Mouse (Mus musculus): Measurements from ENCODE around the gene C1qtnf6. TPM values are rescaled to one million over a fixed set of nuclear protein-coding genes. Genes with fewer than 3 reads are reported as not detected.

Gene C1qtnf6
- polyA plus RNA-seq (2014; fragmentation: Nextera tagmentation; extraction: Ambion mirVana) = 15.2 and 18.8 TPM in 2 replicates

DNA sequence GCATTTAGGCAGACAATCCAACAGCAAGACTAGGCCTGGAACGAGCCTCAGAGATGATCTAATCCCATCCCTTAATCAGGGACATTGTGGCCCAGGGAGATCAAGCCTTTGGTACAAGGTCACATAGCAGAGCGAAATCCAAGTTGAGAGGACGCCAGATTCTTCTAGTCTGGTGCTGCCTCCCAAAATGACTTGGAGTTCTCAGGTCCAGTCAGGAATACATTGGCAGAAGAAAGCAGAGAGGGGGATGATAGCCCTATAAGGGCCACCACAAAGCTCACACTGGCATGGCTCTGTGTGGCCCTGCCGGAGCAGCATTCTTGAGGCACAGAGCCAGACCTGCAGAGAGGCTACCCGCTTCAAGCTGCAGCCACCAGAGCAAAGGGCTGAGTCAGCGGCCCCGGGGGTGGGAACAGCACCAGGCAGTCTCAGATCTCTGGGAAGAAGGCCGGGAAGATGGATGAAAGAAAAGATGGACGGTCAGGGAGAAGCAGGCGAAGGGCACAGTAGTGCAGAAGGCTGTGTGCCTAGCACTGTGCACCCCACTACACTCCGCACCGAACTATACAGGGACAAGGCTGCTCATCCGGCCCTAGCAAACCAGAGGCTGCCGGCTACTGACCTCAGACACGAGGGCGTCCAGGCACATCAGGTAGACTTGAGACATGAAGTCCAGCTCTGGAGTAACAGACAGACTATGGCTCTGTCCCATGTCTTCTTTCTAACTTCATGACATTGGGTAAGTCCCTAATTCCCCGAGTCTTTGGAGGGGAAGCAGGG is at the start of gene C1qtnf6:
Gene C1qtnf6, minus strand, starts transcription at position 746 of the 780 bp plus-strand sequence.
- H3K4me3 ChIP-seq (ENCODE audit: low read depth, low read length) = peak within 1 kb of the TSS; percentile 14
- no peak for ATAC-seq (replicated peaks; ENCODE audit: insufficient number of reproducible peaks, low FRiP score, low TSS enrichment, low read depth)
- DNase-seq (ENCODE audit: low spot score) = no peak
- H3K9me3 ChIP-seq (replicated peaks; ENCODE audit: control insufficient read depth, low read length) = no peaks in the 10 kb centered on the region
- no peaks in the 10 kb centered on the region for H3K27me3 ChIP-seq (ENCODE audit: control insufficient read depth, insufficient read depth, low read length)
- H3K4me2 ChIP-seq (ENCODE audit: low read depth, low read length) = peak within 1 kb of the TSS; percentile 32
- H3K36me3 ChIP-seq (replicated peaks; ENCODE audit: control insufficient read depth, insufficient read depth, low read depth, low read length) = no peaks in the 10 kb centered on the region
- H3K27ac ChIP-seq (replicated peaks; ENCODE audit: low read depth, low read length) = peak within 1 kb of the TSS; percentile 31; the same call in 1 of the 2 replicates
- peak within 1 kb of the TSS; percentile 39 for H3K9ac ChIP-seq (replicated peaks; ENCODE audit: low read length)
- WGBS = 71% methylated on average over 17 of the region's 17 CpGs
- 0 out of 2 replicates have a peak, but pooled peaks cover 3% of the 10 kb centered on the region for H3K4me1 ChIP-seq (ENCODE audit: control insufficient read depth, insufficient read depth, low read length)

DNA sequence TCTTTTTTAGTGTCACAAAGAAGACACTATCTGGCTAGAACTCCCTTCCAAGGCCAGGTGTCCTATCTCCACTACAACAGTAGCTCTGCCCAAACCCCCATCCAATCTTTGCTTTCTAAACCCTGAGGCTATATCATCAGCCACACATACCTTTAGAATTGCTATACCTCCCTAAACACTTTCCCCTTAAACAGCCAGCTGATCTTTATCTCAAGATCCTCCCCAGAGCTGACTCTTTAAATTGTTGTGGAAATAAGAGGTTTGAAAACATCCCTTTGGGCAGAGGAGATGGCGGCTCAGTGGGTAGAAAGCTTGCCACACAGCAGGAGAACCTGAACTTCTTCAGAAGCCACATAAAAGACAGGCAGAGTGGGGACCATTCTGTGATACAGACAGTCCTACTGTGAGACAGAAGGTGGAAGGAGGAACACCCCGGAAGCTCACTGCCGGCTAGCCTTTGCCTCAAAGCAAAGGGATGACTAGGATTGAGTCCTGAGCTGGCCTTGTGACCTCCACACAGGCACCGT is 45.1 kb upstream of the C1qtnf6 start:
- peaks cover 6% of the 10 kb centered on the region; the same call in 1 of the 2 replicates for H3K4me1 ChIP-seq (ENCODE audit: control insufficient read depth, insufficient read depth, low read length)
- H3K27me3 ChIP-seq (ENCODE audit: control insufficient read depth, insufficient read depth, low read length) = no peaks in the 10 kb centered on the region
- H3K27ac ChIP-seq (replicated peaks; ENCODE audit: low read depth, low read length) = no peak overlapping the region
- H3K36me3 ChIP-seq (replicated peaks; ENCODE audit: control insufficient read depth, insufficient read depth, low read depth, low read length) = no peaks in the 10 kb centered on the region
- ATAC-seq (replicated peaks; ENCODE audit: insufficient number of reproducible peaks, low FRiP score, low TSS enrichment, low read depth) (no peak), DNase-seq (ENCODE audit: low spot score) (no peak)
- 57% methylated on average over 4 of the region's 4 CpGs for WGBS
- H3K4me3 ChIP-seq (ENCODE audit: low read depth, low read length) = no peak overlapping the region
- no peaks in the 10 kb centered on the region for H3K9me3 ChIP-seq (replicated peaks; ENCODE audit: control insufficient read depth, low read length)
- no peak overlapping the region for H3K9ac ChIP-seq (replicated peaks; ENCODE audit: low read length)
- H3K4me2 ChIP-seq (ENCODE audit: low read depth, low read length) = no peak overlapping the region

DNA sequence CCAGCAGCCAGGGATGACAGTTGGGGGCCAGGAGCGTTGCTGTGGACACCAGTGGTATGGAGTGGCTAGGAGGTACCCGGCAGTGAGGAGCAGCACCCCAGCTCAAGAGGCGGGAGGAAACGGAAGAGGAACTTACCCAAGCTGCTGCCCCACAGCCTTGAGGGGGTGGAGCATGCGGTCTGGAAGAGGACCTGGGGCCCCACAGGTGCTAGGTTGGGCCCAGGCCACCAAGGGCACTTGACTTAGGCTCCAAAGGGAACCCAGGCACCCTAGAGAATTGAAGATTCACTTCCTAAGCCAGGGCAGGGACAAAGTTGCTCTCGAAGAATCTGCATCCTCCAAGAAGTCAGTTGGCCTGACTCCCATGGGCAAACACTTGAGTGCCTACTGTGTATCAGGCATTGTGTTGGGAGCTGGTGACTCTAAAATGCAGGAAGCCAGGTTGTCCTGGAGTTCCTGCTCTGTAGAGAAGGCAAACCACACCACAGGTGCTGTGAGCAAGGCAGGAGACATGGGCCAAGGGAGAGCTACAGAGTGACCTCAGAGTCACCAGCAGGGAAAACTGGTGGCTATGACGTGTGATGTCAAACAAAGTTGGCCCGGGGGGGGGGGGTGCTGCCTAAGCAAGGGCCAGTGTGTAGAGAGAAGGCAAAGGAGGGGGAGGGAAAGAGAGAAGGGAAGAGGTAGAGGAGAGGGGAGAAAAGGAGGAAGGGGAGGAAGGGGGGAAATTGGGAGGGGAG is 41.6 kb upstream of the C1qtnf6 start, which contains the start of gene Rac2:
Gene Rac2, minus strand, starts transcription at position 126 of the 740 bp plus-strand sequence.
- H3K9me3 ChIP-seq (replicated peaks; ENCODE audit: control insufficient read depth, low read length) = no peaks in the 10 kb centered on the region
- 82% methylated on average over 8 of the region's 8 CpGs for WGBS
- ATAC-seq (replicated peaks; ENCODE audit: insufficient number of reproducible peaks, low FRiP score, low TSS enrichment, low read depth) (no peak), DNase-seq (ENCODE audit: low spot score) (no peak)
- H3K4me2 ChIP-seq (ENCODE audit: low read depth, low read length) = no peak within 1 kb of the TSS
- no peak within 1 kb of the TSS for H3K9ac ChIP-seq (replicated peaks; ENCODE audit: low read length)
- H3K36me3 ChIP-seq (replicated peaks; ENCODE audit: control insufficient read depth, insufficient read depth, low read depth, low read length) = no peaks in the 10 kb centered on the region
- H3K4me3 ChIP-seq (ENCODE audit: low read depth, low read length) = no peak within 1 kb of the TSS
- H3K27me3 ChIP-seq (ENCODE audit: control insufficient read depth, insufficient read depth, low read length) = no peaks in the 10 kb centered on the region
- no peaks in the 10 kb centered on the region for H3K4me1 ChIP-seq (ENCODE audit: control insufficient read depth, insufficient read depth, low read length)
- H3K27ac ChIP-seq (replicated peaks; ENCODE audit: low read depth, low read length) = no peak within 1 kb of the TSS

DNA sequence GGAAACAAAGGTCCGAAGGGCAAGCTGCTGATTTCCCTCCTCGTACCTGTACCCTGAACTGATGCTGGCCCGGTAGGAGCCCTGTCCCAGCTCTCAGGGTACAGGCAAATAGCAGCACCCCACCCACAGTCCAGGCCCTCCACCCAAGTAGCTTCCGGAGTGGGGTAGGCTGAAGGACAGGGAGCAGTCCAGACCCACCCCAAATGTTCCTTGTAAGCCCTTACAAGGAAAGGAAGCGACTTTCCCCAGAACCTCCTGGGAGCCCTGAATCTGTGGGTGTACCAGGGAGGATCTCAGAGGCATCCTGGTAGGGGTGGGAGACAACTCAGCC is 41.0 kb upstream of the C1qtnf6 start:
- ATAC-seq (replicated peaks; ENCODE audit: insufficient number of reproducible peaks, low FRiP score, low TSS enrichment, low read depth) (no peak), DNase-seq (ENCODE audit: low spot score) (no peak)
- Histone ChIP-seq H3K9me3 (replicated peaks; ENCODE audit: control insufficient read depth, low read length) (no peaks in the 10 kb centered on the region), H3K27ac (replicated peaks; ENCODE audit: low read depth, low read length) (no peak overlapping the region), H3K4me3 (ENCODE audit: low read depth, low read length) (no peak overlapping the region), H3K4me2 (ENCODE audit: low read depth, low read length) (no peak overlapping the region), H3K27me3 (ENCODE audit: control insufficient read depth, insufficient read depth, low read length) (no peaks in the 10 kb centered on the region), H3K36me3 (replicated peaks; ENCODE audit: control insufficient read depth, insufficient read depth, low read depth, low read length) (no peaks in the 10 kb centered on the region), H3K9ac (replicated peaks; ENCODE audit: low read length) (no peak overlapping the region), H3K4me1 (ENCODE audit: control insufficient read depth, insufficient read depth, low read length) (no peaks in the 10 kb centered on the region)
- WGBS = 87% methylated on average over 5 of the region's 5 CpGs

DNA sequence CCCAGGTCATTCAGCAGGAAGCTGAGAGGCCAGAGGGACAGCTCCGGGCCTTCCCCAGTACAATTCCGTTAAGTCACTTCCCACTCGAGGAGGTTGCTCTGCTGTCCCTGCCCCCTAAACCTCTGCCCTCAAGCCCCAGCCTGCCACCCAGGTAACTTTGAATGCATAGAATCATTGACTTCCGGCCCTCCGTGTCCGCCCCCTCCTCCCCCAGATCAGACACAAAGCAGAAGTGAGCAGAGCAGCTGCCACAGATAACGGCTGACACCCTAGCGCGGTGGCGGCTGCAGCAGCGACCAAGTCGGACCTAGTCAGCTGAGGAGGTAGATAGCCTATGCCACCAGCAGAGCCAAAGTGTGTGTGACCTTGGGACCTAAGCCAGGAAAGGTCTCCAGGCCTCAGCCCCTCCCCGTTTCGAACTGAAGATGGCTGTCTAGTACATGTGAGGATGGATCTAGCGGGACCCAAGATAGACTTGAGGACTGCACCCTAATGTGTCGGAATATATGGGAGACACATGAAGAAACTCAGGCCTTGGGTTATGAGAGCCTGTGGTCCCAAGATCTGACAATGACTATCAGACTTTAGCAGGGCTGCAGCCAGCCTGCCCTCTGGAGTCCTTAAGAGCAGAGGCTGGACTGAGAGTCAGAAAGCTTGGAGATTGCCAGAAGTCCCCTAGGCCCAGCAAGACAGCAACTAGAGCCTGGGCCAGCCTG is 40.5 kb upstream of the C1qtnf6 start:
- WGBS = 62% methylated on average over 16 of the region's 16 CpGs
- H3K27ac ChIP-seq (replicated peaks; ENCODE audit: low read depth, low read length) = no peak overlapping the region

DNA sequence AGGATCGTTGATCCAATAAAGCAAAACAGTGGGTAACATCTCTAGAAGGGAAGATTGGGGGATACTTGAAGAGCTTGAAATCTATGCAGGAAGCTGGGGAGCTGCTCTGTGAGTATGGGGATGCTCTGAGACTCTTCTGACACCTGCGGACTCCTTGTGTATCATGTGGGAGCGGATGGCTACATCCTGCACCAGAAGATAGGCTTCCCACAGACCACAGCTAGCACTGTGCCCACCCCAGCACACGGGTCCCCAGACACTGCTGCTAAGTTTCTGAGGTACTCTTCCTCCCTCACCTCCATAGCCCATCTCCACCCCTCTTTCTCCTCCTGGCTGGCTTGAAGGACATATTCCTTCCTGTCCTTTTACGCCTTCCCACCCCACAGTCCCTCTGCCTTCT is 39.0 kb upstream of the C1qtnf6 start:
- Histone ChIP-seq H3K4me1 (ENCODE audit: control insufficient read depth, insufficient read depth, low read length) (no peaks in the 10 kb centered on the region), H3K27me3 (ENCODE audit: control insufficient read depth, insufficient read depth, low read length) (no peaks in the 10 kb centered on the region), H3K9me3 (replicated peaks; ENCODE audit: control insufficient read depth, low read length) (no peaks in the 10 kb centered on the region), H3K9ac (replicated peaks; ENCODE audit: low read length) (no peak overlapping the region), H3K4me3 (ENCODE audit: low read depth, low read length) (no peak overlapping the region), H3K36me3 (replicated peaks; ENCODE audit: control insufficient read depth, insufficient read depth, low read depth, low read length) (no peaks in the 10 kb centered on the region), H3K27ac (replicated peaks; ENCODE audit: low read depth, low read length) (no peak overlapping the region), H3K4me2 (ENCODE audit: low read depth, low read length) (no peak overlapping the region)
- ATAC-seq (replicated peaks; ENCODE audit: insufficient number of reproducible peaks, low FRiP score, low TSS enrichment, low read depth) (no peak), DNase-seq (ENCODE audit: low spot score) (no peak)
- 95% methylated on average over 5 of the region's 5 CpGs for WGBS

More for the DNA sequence above, 40.5 kb upstream of the C1qtnf6 start:
- H3K4me1 ChIP-seq (ENCODE audit: control insufficient read depth, insufficient read depth, low read length) = no peaks in the 10 kb centered on the region
- no peak for DNase-seq (ENCODE audit: low spot score)
- no peak overlapping the region for H3K4me2 ChIP-seq (ENCODE audit: low read depth, low read length)
- no peak overlapping the region for H3K4me3 ChIP-seq (ENCODE audit: low read depth, low read length)
- no peaks in the 10 kb centered on the region for H3K9me3 ChIP-seq (replicated peaks; ENCODE audit: control insufficient read depth, low read length)
- H3K9ac ChIP-seq (replicated peaks; ENCODE audit: low read length) = no peak overlapping the region
- ATAC-seq (replicated peaks; ENCODE audit: insufficient number of reproducible peaks, low FRiP score, low TSS enrichment, low read depth) = no peak
- no peaks in the 10 kb centered on the region for H3K36me3 ChIP-seq (replicated peaks; ENCODE audit: control insufficient read depth, insufficient read depth, low read depth, low read length)
- no peaks in the 10 kb centered on the region for H3K27me3 ChIP-seq (ENCODE audit: control insufficient read depth, insufficient read depth, low read length)

DNA sequence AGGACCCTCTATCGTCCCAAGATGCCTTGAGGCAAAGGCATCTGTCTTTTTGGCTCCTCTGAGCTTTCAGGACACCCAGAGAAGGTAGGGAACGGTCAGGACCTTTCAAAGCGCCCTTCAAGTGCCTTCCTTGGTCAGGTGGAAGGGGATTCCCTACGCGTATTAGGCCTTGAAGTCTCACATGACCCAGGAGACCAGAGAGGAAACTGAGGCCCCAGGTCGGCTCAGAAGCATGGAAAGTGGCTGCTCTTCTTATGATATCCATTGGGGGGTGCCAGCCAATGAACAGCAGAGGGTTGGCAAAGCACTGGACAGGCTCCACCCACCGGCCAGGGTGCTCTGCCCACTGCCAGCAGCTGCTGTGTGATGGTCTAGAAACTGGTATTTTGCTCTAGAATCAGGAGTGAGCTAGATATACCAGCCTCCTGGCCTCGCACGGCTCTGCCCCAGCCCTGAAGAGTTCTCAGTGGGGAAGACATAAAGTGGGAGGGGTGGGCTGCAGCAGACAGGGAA is 36.4 kb upstream of the C1qtnf6 start:
- Histone ChIP-seq H3K9me3 (replicated peaks; ENCODE audit: control insufficient read depth, low read length) (no peaks in the 10 kb centered on the region), H3K4me1 (ENCODE audit: control insufficient read depth, insufficient read depth, low read length) (no peaks in the 10 kb centered on the region), H3K4me3 (ENCODE audit: low read depth, low read length) (no peak overlapping the region), H3K36me3 (replicated peaks; ENCODE audit: control insufficient read depth, insufficient read depth, low read depth, low read length) (no peaks in the 10 kb centered on the region), H3K4me2 (ENCODE audit: low read depth, low read length) (no peak overlapping the region), H3K27ac (replicated peaks; ENCODE audit: low read depth, low read length) (no peak overlapping the region), H3K9ac (replicated peaks; ENCODE audit: low read length) (no peak overlapping the region), H3K27me3 (ENCODE audit: control insufficient read depth, insufficient read depth, low read length) (no peaks in the 10 kb centered on the region)
- ATAC-seq (replicated peaks; ENCODE audit: insufficient number of reproducible peaks, low FRiP score, low TSS enrichment, low read depth) = no peak
- DNase-seq (ENCODE audit: low spot score) = no peak
- WGBS = 72% methylated on average over 9 of the region's 9 CpGs

All from embryonic facial prominence, embryonic 11.5 days (tissue).